Mouse (Mus musculus) stomach, postnatal 0 days (tissue): ENCODE data around the gene Ccdc183.

ENCODE experiments used
- CTCF ChIP-seq: IDR thresholded peaks from 2 replicates; pipeline ENCODE4 v1.5.1; 2016; ENCODE audit warnings: antibody characterized with exemption, low read depth, mild to moderate bottlenecking, moderate library complexity
- EP300 ChIP-seq: optimal IDR thresholded peaks from 2 replicates; pipeline ENCODE3; 2016; ENCODE audit warnings: antibody characterized with exemption

GRCm38 (mm10) chr2:25616398-25616797 is 1.1 kb downstream of the Ccdc183 start:
- TF ChIP-seq CTCF, result no peak
- no peak for TF ChIP-seq EP300
